Mouse (Mus musculus): ENCODE data around the gene Timp3. TPM values are rescaled to one million over a fixed set of nuclear protein-coding genes. Genes with fewer than 3 reads are reported as not detected.

Timp3 gene
- polyA plus RNA-seq, 1 experiment from 2014 or later = 114 TPM

- H3K4me2 ChIP-seq (replicated peaks; ENCODE audit: low read depth, low read length) = no peak overlapping the region
- H3K9me3 ChIP-seq (ENCODE audit: low read length) = no peaks in the 10 kb centered on the region
- no peak for ATAC-seq (ENCODE audit: low FRiP score, low TSS enrichment)
- H3K4me1 ChIP-seq (ENCODE audit: insufficient read depth, low read length) = no peaks in the 10 kb centered on the region
- H3K4me3 ChIP-seq (ENCODE audit: low read length) = no peak overlapping the region
- WGBS = 72% methylated on average over 2 of the region's 2 CpGs
- no peaks in the 10 kb centered on the region for H3K36me3 ChIP-seq (ENCODE audit: insufficient read depth, low read length)
- H3K27ac ChIP-seq (ENCODE audit: low read length) = no peak overlapping the region
- no peak overlapping the region for H3K9ac ChIP-seq (replicated peaks; ENCODE audit: low read length)
- no peaks in the 10 kb centered on the region for H3K27me3 ChIP-seq (ENCODE audit: insufficient read depth, low read length)
Measured at GRCm38 (mm10) chr10:86398347-86398720, 98.2 kb downstream of the Timp3 start.

Other genes with a start within 250 kb of the Timp3 start
- gene Syn3, start 198.5 kb downstream of the Timp3 start, polyA plus RNA-seq (2015; fragmentation: Nextera tagmentation; extraction: Ambion mirVana) = 7.4 and 9.4 TPM in 2 replicates